Mouse (Mus musculus) natural killer cell, adult 2 months (primary cell): Measurements from ENCODE around the gene Gm14137.

Source experiments
- DNase-seq, 2 experiments: peaks; one replicate each; pipeline ENCODE4 v3.0.0; 2022; ENCODE audit warnings: low spot score in 2 of 2

Gm14137 gene

DNA sequence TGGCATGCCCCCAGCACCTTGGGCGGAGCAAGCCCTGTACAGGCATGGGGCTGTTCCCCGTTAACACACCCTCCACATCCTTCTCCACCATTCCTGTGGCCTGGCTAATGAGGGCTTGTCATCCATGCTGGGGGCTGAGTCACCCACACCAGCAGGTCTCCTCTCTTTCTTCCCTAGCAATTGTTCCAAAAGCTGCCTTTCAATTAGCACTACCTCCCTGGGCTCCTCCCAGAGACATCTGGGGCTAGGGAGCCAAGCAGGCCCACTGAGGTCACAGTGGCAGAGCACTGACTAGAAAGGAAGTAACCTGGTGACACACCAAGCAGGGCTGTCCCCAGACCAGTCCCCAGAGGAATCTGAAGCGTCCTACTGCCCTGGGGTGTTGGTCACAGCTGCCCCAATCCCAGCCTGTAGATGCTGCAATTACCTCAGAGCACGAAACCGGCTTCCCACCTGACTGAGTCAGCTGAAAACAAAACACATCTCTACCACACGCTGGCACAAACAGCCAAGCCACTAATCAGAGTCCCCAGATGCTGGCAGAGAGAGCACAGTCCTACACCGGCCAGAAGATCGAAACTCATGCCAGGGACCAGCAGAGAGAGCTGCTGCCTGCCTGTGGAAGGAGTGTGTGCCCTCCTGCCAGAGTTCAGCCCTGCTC lies at the start of gene Gm14137:
Gene Gm14137, plus strand, starts transcription at position 519 of the 661 bp plus-strand sequence.
- DNase-seq: peak in 1 of 2 experiments; percentile 48

- DNase-seq: no peak
Measured at GRCm38 (mm10) chr2:119136346-119136898, 37.9 kb upstream of the Gm14137 start.

DNA sequence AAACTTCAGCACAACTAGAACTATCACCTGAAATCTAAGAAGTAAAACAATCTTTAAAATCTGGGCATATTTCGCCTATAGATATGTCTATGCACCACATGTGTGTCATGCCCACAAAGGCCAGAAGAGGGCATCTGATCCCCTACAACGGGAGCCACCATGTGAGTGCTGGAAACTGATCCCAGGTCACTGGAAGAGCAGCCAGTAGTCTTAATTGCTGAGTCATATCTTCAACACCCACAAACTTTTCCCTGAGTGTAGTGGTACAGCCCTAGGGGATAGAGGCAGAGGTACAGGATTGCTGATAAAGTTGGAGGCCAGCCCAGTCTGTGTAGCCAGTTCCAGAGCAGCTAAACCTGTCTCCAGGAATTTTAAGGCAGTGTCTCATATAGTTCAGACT lies 29.1 kb upstream of the Gm14137 start:
- no peak for DNase-seq

DNA sequence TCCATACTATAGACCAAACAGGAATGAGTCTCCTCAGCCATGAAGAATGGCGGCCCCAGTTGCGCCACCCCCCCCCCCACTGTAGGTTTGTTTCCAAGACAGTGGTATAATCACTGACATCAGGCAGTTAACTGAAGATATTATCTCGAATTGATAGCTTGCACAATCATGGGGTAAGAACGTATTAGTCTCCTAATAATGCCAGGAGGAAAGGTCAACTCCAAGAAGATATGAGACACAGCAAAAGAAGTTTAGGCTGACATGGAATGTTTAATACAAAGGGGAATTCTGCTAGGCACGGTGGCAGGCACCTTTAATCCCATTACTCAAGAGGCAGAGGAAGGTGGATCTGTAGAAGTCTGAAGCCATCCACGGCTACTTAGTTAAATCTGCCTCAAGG lies 27.9 kb upstream of the Gm14137 start:
- no peak for DNase-seq

DNA sequence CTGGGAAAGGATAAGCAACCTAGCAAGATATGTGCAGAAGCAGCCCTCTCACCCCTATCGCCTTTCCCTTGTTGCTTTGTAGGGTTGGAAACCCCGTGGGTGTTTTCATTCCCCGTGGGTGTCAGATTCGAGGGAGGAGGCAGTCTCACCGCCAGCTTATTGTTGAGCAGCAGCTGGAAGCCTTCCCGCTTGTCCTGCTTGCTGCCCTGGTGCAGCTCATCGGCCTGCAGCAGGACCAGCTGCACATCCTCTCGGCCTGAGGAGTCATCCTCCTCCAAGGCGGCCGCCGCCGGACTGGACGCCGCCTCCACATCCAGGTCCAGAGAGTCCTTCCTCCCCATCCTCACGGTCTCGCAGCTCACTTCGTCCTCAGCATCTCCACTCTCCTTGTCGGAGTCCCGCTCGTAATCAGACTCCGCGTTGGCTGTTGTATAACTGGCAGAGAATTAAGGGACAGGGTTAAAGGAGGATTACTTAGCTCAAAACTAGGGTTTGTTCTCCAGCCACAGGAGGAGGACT lies 27.1 kb upstream of the Gm14137 start:
- no peak for DNase-seq

- no peak for DNase-seq
Measured at GRCm38 (mm10) chr2:119147775-119148174, 26.5 kb upstream of the Gm14137 start.

GRCm38 (mm10) chr2:119152255-119152654 lies 22.1 kb upstream of the Gm14137 start:
- no peak for DNase-seq

DNA sequence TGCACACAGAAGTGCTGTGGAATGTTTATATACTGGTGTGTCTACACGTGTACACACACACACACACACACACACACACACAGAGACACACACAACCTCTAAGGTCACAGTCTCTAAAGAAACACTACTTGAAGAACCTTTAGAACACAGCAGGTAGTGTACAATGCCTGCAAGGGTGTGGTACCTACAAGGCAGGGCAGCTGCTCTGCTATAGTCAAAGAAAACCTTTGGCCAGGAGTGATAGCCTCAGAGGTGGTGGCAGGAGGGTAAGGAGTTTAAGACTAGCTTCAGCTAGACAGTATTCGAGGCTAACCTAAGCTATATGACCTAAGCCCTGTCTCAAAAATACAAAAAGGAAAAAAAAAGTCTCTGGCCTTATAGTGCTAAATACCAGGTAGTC lies 19.6 kb upstream of the Gm14137 start:
- no peak for DNase-seq

- DNase-seq: no peak
Measured at GRCm38 (mm10) chr2:119155388-119155787, 18.9 kb upstream of the Gm14137 start.

DNA sequence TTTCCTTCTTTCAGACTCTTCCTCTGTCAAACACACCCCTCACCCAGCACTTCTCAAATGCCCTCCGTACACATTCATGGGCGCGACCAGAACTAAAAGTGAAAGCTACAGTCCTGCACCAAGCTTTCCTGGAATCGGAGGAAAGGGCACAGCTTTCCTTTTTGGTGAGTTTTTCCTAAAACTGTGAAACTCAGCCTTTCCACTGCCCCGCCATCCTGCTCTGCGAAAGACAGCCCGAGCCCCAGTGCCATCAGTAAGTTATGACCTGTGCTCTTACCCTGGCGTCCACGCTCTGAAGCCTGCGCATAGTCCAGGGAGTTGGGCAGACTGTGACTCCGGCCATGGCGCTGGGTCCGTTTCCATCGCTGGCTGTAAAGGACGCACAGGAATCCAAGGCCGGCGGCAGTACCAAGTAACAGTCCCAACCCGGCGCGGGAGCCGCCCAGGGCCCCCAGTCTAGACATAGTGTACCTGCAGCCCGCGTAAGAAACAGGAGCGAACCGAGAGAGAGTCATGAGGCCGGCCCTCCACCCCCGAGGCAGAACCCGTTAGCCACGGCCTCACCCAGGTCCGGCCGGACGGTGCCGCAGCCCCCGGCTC lies 18.1 kb upstream of the Gm14137 start:
- no peak for DNase-seq

DNA sequence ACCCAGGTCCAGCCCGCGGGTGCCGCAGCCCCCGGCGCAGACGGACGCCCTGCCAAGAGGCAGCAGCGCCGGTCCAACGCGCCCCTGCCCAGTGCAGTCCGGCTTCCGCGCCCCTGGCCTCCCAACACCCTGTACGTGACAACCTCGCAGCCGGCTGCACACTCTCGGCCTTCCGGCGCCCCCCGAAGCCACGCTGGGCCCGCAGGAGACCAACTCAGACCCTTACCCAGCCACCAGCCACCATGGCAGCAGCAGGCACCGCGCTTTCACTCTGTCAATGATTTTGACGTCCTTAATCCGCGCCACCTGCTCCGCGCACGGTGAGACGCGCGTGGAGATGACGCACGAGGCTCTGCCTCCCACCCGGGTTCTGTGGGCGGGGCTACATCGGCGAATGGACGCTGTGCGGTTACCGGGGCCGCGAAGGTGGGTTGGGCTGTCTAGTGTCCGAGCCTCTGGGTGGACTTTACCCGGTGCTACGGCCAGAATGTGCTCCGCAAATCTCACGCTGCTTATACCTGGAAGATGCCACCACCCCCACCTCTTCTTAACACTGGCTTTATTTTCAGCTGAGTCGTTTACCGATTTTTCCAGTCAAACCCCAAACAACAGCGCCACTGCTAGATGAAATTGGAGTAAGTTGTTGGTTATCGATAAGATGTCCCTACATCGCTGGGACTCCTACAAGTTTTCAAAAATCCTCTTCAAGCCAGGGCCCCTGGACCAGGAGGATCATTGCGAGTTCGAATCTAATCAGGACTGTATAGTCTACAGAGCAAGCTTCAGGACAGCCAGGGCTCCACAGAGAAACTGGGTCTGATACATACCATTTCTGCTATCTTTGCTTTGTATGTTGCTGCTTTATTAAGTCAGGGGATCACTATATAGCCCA lies 17.4 kb upstream of the Gm14137 start, which contains the start of gene Rmdn3:
Gene Rmdn3, minus strand, starts transcription at position 354 of the 892 bp plus-strand sequence.
- DNase-seq: peak; percentile 91 to 93

GRCm38 (mm10) chr2:119157836-119158235 lies 16.5 kb upstream of the Gm14137 start:
- DNase-seq: no peak

- no peak for DNase-seq
Measured at GRCm38 (mm10) chr2:119161247-119161646, 13.1 kb upstream of the Gm14137 start.

- no peak for DNase-seq
Measured at GRCm38 (mm10) chr2:119163135-119163534, 11.2 kb upstream of the Gm14137 start.

DNA sequence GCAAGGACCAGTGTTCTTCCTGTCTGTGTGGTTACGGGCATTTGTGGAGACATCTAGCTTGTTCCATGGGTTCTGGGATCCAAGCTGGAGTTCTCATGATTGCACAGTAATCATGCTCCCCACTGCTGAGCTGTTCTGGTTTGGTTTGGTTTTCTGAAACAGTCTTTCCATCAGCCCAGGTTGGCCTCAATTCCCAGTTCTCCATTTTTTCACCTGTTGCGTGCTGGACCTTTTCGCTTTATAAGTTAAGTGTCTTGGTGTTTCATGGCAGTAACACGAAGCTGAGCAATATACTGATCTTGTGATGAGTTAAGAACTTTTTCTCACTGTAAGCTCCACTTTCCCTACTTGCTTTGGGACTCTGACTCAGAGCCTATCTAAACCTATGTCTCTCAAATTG lies 10.3 kb upstream of the Gm14137 start:
- DNase-seq: no peak

DNA sequence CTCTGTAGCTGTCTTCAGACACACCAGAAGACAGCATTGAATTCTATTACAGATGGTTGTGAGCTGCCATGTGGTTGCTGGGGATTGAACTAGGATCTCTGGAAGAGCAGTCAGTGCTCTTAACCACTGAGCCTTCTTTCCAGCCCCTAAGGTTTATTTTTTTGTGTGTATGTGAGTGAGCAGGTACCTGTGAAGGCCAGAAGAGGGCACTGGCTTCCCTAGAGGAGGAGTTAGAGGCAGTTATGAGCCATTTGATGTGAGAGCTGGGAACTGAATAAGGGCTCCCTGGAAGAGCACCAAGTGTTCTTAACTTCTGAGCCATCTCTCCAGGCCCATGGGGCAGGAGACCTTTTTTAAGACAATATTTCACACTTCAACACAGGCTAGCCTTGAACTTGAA lies 8.9 kb upstream of the Gm14137 start:
- DNase-seq: no peak

GRCm38 (mm10) chr2:119166901-119167865 lies 7.1 kb upstream of the Gm14137 start, which contains the start of gene Gchfr:
TSS of gene Gchfr (plus strand) at chr2:119167773.
- DNase-seq: peak; percentile 24 to 27

DNA sequence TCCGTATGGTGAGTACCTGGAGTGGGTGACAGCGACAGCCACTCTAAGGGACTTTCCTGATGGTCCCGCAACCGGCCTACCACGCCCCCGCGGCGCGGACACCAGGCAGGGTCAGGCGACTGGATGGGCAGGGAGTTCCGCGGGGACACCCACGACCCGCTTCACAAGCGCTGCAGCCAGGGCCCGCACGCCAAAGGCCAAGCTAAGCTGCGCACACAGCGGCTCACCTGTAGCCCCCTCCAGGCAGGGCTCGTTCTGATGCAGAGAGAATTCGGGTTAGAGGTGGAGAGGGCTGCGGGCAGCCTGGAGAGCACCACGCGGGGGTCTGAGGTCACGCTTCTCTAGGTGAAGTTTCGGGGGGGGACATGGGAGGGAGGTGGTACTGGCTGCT lies 6.4 kb upstream of the Gm14137 start:
- DNase-seq: no peak

DNA sequence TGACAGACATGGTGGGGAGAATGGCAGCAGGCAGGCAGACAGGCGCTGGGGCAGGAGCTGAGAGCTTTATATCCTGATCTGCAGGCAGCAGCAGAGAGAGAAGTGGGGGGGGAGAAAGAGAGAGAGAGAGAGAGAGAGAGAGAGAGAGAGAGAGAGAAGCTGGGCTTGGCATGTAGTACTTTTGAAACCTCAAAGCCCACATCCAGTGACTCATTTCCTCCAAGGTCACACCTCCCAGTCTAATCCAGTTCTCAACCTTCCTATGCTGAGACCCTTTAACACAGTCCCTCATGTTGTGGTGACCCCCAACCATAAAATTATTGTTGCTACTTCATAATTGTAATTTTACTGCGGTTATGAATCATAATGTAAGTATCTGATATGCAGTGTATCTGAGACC lies 4.0 kb upstream of the Gm14137 start:
- DNase-seq: no peak

- no peak for DNase-seq
Measured at GRCm38 (mm10) chr2:119171574-119171973, 2.7 kb upstream of the Gm14137 start.

DNA sequence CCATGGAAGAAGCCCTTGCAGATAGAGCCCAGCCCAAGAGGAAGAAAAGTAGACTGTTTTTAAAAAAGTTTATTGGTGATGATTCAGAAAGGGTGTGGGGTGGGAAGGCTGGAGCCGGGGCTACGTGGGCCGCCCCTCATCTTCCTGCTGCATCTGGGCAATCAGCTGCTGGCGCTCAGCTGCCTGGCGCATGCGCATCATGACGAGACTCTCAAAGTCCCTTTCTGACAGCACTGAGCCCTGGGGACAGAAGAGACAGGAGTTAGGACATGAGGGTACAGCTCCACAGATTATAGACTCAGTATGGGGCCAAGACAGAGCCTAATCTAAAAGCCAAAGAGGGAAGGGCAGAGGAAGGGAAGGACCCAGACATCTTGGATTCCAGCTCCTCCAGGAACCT lies 1.9 kb upstream of the Gm14137 start:
- no peak for DNase-seq
